Mouse (Mus musculus): ENCODE measurements around the gene Grxcr1. TPM values are rescaled to one million over a fixed set of nuclear protein-coding genes. Genes with fewer than 3 reads are reported as not detected.

Grxcr1 gene
- polyA plus RNA-seq, 1 experiment from 2014 or later = not detected

DNA sequence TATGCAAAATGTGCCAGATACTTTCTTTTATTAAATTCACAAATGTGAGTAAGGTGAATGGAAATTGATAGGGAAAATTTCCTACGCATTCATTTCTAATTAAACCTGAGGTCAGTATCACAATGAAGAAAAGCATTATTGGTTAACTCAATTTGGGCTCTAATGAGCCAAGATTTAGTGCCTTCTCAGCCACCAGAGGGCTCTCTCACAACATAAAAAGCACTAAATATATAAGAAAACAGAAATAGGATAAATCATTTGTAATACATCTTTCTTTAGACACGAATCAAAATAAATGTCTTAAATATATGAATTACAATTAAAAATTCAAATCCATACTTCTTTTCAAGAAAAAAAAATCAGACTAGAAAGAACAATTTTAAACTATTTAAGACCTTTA lies 89.2 kb downstream of the Grxcr1 start:
- no peaks in the 10 kb centered on the region for H3K27me3 ChIP-seq (replicated peaks; ENCODE audit: control insufficient read depth, insufficient read depth, low read length)
- H3K9me3 ChIP-seq (replicated peaks; ENCODE audit: control insufficient read depth, low read length) = no peaks in the 10 kb centered on the region
- no peak for ATAC-seq
- no peaks in the 10 kb centered on the region for H3K36me3 ChIP-seq (ENCODE audit: control insufficient read depth, insufficient read depth, low read length)
- 34% methylated on average over 2 of the region's 2 CpGs for WGBS
- H3K4me1 ChIP-seq (ENCODE audit: control insufficient read depth, insufficient read depth, low read length) = no peaks in the 10 kb centered on the region
- H3K27ac ChIP-seq (ENCODE audit: low read depth, low read length) = no peak overlapping the region
- H3K4me3 ChIP-seq (ENCODE audit: low read depth, low read length) = no peak overlapping the region
- no peak overlapping the region for H3K9ac ChIP-seq (ENCODE audit: low read length)
- DNase-seq (ENCODE audit: low spot score) = peak; percentile 56
- no peak overlapping the region for H3K4me2 ChIP-seq (ENCODE audit: low read length)

DNA sequence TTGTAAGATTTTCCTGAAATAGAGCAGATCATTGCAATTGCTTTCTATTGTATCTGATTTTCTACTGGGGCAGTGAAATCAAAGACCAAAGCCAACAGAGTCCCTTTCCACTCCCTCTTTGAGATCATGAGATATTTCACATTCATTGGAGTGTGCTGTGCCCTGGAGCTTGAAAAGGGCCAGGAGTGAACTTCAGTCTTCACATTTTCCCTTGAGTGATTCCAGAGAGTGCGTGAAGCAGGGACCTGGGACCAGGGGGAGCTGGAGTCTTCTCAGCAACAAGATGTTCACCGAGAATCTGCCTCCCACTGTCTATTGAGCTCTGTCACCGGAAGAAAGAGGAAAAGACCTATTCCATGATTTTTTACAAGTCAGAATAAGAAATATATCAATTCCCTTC lies 91.2 kb downstream of the Grxcr1 start:
- ATAC-seq = no peak
- 76% methylated on average over 3 of the region's 3 CpGs for WGBS

DNA sequence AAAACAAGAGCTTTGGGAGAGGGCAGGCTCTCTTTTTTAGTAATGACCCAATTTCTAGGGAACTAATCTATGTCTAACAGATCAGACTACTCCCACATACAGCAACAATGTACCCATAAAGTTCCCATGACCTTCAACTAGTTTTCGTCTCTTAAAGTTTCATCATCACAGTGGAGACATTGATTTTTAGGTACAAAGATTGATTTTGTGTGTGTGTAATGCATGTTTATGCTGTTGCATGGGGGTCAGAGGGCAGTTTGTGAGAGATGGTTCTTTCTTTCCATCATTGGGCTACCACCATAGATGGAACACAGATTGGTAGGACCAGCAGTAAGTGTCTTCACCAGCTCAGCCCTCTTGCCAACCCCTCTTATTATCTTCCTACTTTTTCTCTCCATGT lies 93.8 kb downstream of the Grxcr1 start:
- Histone ChIP-seq H3K27me3 (replicated peaks; ENCODE audit: control insufficient read depth, insufficient read depth, low read length) (no peaks in the 10 kb centered on the region), H3K4me2 (ENCODE audit: low read length) (no peak overlapping the region), H3K36me3 (ENCODE audit: control insufficient read depth, insufficient read depth, low read length) (no peaks in the 10 kb centered on the region), H3K4me3 (ENCODE audit: low read depth, low read length) (no peak overlapping the region), H3K4me1 (ENCODE audit: control insufficient read depth, insufficient read depth, low read length) (no peaks in the 10 kb centered on the region), H3K9ac (ENCODE audit: low read length) (no peak overlapping the region), H3K27ac (ENCODE audit: low read depth, low read length) (no peak overlapping the region), H3K9me3 (replicated peaks; ENCODE audit: control insufficient read depth, low read length) (no peaks in the 10 kb centered on the region)
- DNase-seq (ENCODE audit: low spot score) (no peak), ATAC-seq (no peak)
- 96% methylated on average over 1 of the region's 1 CpGs for WGBS

More for the DNA sequence above, 91.2 kb downstream of the Grxcr1 start:
- no peaks in the 10 kb centered on the region for H3K27me3 ChIP-seq (replicated peaks; ENCODE audit: control insufficient read depth, insufficient read depth, low read length)
- no peak overlapping the region for H3K9ac ChIP-seq (ENCODE audit: low read length)
- H3K4me3 ChIP-seq (ENCODE audit: low read depth, low read length) = no peak overlapping the region
- no peak overlapping the region for H3K4me2 ChIP-seq (ENCODE audit: low read length)
- no peaks in the 10 kb centered on the region for H3K4me1 ChIP-seq (ENCODE audit: control insufficient read depth, insufficient read depth, low read length)
- no peaks in the 10 kb centered on the region for H3K36me3 ChIP-seq (ENCODE audit: control insufficient read depth, insufficient read depth, low read length)
- H3K9me3 ChIP-seq (replicated peaks; ENCODE audit: control insufficient read depth, low read length) = no peaks in the 10 kb centered on the region
- no peak for DNase-seq (ENCODE audit: low spot score)
- H3K27ac ChIP-seq (ENCODE audit: low read depth, low read length) = no peak overlapping the region

DNA sequence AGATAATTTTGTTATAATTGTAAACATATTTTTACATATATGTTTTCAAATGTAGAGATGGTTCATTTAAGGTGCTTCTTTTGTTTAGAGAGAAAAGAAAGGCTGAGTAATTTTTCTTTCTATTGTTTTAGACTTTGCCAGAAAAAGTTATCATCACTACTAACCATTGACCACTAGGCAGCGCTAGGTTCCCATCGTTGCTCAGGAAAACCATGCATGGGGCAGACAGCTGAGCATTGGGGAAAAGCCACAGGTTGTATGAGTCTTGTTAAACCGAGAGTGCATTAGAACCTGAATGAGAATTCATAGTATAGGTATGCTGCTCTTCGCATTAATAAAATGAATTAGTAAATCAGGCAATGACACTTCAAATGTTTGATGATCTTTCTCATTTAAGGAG lies 96.8 kb downstream of the Grxcr1 start:
- 0 out of 2 replicates have a peak, but pooled peaks have one; percentile 42 for ATAC-seq
- H3K4me3 ChIP-seq (ENCODE audit: low read depth, low read length) = no peak overlapping the region
- DNase-seq (ENCODE audit: low spot score) = peak; percentile 76

DNA sequence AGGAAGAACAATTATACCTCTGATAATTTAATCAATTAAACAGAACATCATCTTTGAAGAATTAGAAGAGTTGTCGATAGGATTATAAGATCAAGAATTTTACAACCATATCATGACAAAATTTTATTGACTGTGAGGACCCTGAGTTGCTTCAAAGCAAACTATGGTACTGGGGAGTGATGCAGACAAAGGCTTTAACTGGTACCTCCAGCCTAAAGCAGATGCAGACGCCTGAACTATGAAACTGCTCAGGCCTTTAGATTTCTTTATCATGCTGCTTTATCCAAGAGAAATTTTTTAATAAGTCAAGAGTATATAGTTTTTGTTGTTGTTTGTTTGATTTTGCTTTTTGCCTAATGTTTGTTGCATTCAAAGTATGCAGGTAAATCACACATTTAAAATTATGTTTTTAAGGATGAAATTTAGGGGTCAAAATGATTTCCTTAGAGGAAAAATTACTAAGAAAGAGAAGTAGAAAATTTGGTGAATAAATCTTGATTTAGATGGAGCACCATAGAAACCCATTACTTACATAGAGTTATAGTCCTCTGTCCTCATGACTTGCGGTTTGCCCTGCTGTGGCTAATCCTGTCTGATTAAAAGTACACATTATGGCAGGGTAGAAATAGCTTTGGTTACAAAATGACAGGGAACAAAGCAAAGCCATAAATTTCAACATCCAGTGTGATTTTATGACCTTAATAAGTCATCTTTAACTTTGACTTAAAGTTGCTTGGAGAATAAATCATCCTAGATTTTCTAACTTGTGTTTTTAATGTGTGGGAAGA lies 97.4 kb downstream of the Grxcr1 start:
- H3K27me3 ChIP-seq (replicated peaks; ENCODE audit: control insufficient read depth, insufficient read depth, low read length) = no peaks in the 10 kb centered on the region
- ATAC-seq (no peak), DNase-seq (ENCODE audit: low spot score) (no peak)
- WGBS = 84% methylated on average over 3 of the region's 3 CpGs
- no peaks in the 10 kb centered on the region for H3K4me1 ChIP-seq (ENCODE audit: control insufficient read depth, insufficient read depth, low read length)
- H3K9ac ChIP-seq (ENCODE audit: low read length) = no peak overlapping the region
- no peaks in the 10 kb centered on the region for H3K9me3 ChIP-seq (replicated peaks; ENCODE audit: control insufficient read depth, low read length)
- no peak overlapping the region for H3K4me2 ChIP-seq (ENCODE audit: low read length)
- no peak overlapping the region for H3K4me3 ChIP-seq (ENCODE audit: low read depth, low read length)
- no peak overlapping the region for H3K27ac ChIP-seq (ENCODE audit: low read depth, low read length)
- H3K36me3 ChIP-seq (ENCODE audit: control insufficient read depth, insufficient read depth, low read length) = no peaks in the 10 kb centered on the region

More for the DNA sequence above, 96.8 kb downstream of the Grxcr1 start:
- no peak overlapping the region for H3K27ac ChIP-seq (ENCODE audit: low read depth, low read length)
- no peaks in the 10 kb centered on the region for H3K27me3 ChIP-seq (replicated peaks; ENCODE audit: control insufficient read depth, insufficient read depth, low read length)
- WGBS = 8% methylated on average over 4 of the region's 4 CpGs
- H3K4me1 ChIP-seq (ENCODE audit: control insufficient read depth, insufficient read depth, low read length) = no peaks in the 10 kb centered on the region
- no peaks in the 10 kb centered on the region for H3K9me3 ChIP-seq (replicated peaks; ENCODE audit: control insufficient read depth, low read length)
- no peaks in the 10 kb centered on the region for H3K36me3 ChIP-seq (ENCODE audit: control insufficient read depth, insufficient read depth, low read length)
- no peak overlapping the region for H3K9ac ChIP-seq (ENCODE audit: low read length)
- H3K4me2 ChIP-seq (ENCODE audit: low read length) = no peak overlapping the region

DNA sequence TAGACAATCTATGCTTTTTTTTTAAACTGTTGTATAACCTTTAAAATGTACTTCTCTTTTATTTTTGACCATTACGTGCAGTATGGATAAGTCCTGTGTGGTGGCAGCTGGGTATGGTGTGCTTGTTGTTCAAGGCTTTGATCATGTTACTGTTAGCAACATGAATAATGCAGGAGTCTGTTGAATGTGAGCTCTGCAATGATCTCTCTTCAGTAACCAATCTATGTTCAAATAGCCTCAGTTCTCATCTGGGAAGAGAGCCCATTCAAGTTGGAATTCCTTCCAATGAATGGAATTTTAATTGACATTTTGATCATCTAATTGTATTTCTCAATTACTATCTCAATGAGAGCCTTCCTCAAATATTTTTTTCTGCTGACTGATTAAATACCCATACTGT lies 115.2 kb downstream of the Grxcr1 start:
- ATAC-seq (peak; percentile 65), DNase-seq (ENCODE audit: low spot score) (peak; percentile 57)
- WGBS = 16% methylated on average over 1 of the region's 1 CpGs
- H3K27ac ChIP-seq (ENCODE audit: low read depth, low read length) = no peak overlapping the region
- H3K4me2 ChIP-seq (ENCODE audit: low read length) = no peak overlapping the region
- no peaks in the 10 kb centered on the region for H3K27me3 ChIP-seq (replicated peaks; ENCODE audit: control insufficient read depth, insufficient read depth, low read length)
- H3K4me3 ChIP-seq (ENCODE audit: low read depth, low read length) = no peak overlapping the region
- H3K9me3 ChIP-seq (replicated peaks; ENCODE audit: control insufficient read depth, low read length) = no peaks in the 10 kb centered on the region
- H3K36me3 ChIP-seq (ENCODE audit: control insufficient read depth, insufficient read depth, low read length) = no peaks in the 10 kb centered on the region
- H3K4me1 ChIP-seq (ENCODE audit: control insufficient read depth, insufficient read depth, low read length) = no peaks in the 10 kb centered on the region
- H3K9ac ChIP-seq (ENCODE audit: low read length) = no peak overlapping the region

DNA sequence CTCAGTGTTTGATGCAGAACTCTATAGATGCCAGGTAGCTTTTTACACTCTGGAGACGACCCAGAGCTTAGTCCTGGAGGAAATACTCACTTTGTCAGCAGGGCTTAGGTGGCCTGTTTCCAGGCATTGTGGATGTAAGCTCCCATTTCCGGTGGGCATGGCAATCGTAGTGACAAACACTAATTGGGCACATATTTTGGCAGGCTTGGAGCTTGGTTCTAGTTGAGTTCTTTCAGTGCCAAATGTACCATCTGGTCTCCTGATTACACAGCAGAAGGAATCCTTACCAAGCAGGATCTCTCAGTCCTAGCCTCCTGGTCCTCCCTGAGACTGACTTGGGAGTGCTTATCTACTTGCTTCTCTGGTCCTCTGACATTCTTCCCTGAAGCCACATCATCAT lies 118.3 kb downstream of the Grxcr1 start:
- ATAC-seq = peak; percentile 91
- 26% methylated on average over 3 of the region's 3 CpGs for WGBS
- peak; percentile 94 for DNase-seq (ENCODE audit: low spot score)

DNA sequence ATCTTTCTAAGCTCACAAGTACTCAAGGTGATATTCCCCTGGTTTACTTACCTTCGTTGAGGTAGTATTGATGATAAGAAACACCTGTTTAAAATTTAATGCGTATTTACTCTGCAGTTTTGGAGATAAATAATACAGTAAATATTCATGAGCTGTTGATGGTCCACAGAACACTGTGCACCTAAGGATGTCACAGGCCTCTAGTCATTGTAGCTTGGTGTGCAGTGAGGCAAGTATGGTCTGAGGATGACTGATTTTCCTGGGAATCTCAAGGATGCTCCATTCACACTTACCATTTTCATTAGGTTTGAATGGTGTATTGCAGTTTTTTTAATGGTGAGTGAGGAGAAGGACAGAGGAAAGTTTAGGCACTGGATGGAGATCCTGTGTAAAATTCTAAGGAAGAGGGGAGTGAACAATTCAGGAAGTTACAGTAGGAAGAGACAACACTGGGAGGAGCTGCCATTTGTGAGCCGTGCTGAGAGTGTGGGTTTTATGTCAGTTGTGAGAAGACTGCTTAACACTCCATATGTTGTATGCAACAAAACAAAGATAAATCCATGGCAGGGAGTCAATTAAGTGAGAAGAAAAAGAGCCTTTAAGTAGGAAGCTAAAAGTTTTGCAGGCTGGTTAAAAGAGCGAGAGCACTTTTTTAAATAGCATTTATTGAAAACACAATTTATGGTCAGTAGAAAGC lies 118.9 kb downstream of the Grxcr1 start:
- 76% methylated on average over 4 of the region's 4 CpGs for WGBS

More for the DNA sequence above, 118.3 kb downstream of the Grxcr1 start:
- Histone ChIP-seq H3K27me3 (replicated peaks; ENCODE audit: control insufficient read depth, insufficient read depth, low read length) (no peaks in the 10 kb centered on the region), H3K4me1 (ENCODE audit: control insufficient read depth, insufficient read depth, low read length) (no peaks in the 10 kb centered on the region), H3K4me2 (ENCODE audit: low read length) (no peak overlapping the region), H3K27ac (ENCODE audit: low read depth, low read length) (no peak overlapping the region), H3K4me3 (ENCODE audit: low read depth, low read length) (no peak overlapping the region), H3K9ac (ENCODE audit: low read length) (no peak overlapping the region), H3K36me3 (ENCODE audit: control insufficient read depth, insufficient read depth, low read length) (no peaks in the 10 kb centered on the region), H3K9me3 (replicated peaks; ENCODE audit: control insufficient read depth, low read length) (no peaks in the 10 kb centered on the region)

DNA sequence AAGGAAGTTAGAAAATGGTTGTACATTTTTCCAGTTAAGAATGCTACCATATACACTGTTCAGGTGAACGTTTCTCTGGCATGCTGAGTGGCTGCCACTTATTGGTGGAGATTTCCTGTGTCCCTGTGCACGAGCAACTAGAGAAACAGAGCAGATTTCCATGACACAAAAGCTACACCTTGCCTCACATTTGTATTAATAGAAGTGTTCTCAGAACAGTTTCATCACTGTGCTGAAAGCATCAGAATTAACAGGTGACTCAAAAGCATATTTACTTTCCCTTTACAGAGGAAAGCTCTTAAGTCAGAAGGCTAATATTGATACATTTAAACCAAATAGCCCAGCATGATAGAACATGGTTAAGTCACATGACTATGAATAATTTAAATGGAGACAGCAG lies 130.9 kb downstream of the Grxcr1 start:
- 74% methylated on average over 2 of the region's 2 CpGs for WGBS

More for the DNA sequence above, 118.9 kb downstream of the Grxcr1 start:
- ATAC-seq (peak; percentile 62; the same call in 1 of the 2 replicates), DNase-seq (ENCODE audit: low spot score) (peak; percentile 71)
- Histone ChIP-seq H3K27me3 (replicated peaks; ENCODE audit: control insufficient read depth, insufficient read depth, low read length) (no peaks in the 10 kb centered on the region), H3K9ac (ENCODE audit: low read length) (no peak overlapping the region), H3K4me2 (ENCODE audit: low read length) (no peak overlapping the region), H3K9me3 (replicated peaks; ENCODE audit: control insufficient read depth, low read length) (no peaks in the 10 kb centered on the region), H3K27ac (ENCODE audit: low read depth, low read length) (no peak overlapping the region), H3K4me3 (ENCODE audit: low read depth, low read length) (no peak overlapping the region), H3K36me3 (ENCODE audit: control insufficient read depth, insufficient read depth, low read length) (no peaks in the 10 kb centered on the region), H3K4me1 (ENCODE audit: control insufficient read depth, insufficient read depth, low read length) (no peaks in the 10 kb centered on the region)

More for the DNA sequence above, 130.9 kb downstream of the Grxcr1 start:
- DNase-seq (ENCODE audit: low spot score) (no peak), ATAC-seq (no peak)
- no peaks in the 10 kb centered on the region for H3K4me1 ChIP-seq (ENCODE audit: control insufficient read depth, insufficient read depth, low read length)
- H3K9me3 ChIP-seq (replicated peaks; ENCODE audit: control insufficient read depth, low read length) = no peaks in the 10 kb centered on the region
- H3K4me2 ChIP-seq (ENCODE audit: low read length) = no peak overlapping the region
- no peak overlapping the region for H3K27ac ChIP-seq (ENCODE audit: low read depth, low read length)
- no peaks in the 10 kb centered on the region for H3K27me3 ChIP-seq (replicated peaks; ENCODE audit: control insufficient read depth, insufficient read depth, low read length)
- no peak overlapping the region for H3K4me3 ChIP-seq (ENCODE audit: low read depth, low read length)
- H3K9ac ChIP-seq (ENCODE audit: low read length) = no peak overlapping the region
- no peaks in the 10 kb centered on the region for H3K36me3 ChIP-seq (ENCODE audit: control insufficient read depth, insufficient read depth, low read length)

Data from forebrain, embryonic 14.5 days (tissue).